Mouse (Mus musculus) cerebellum, adult 2 months (tissue): ENCODE measurements around the gene Slc5a1. TPM values are rescaled to one million over a fixed set of nuclear protein-coding genes. Genes with fewer than 3 reads are reported as not detected.

ENCODE experiments used
- DNase-seq, 2 experiments: peaks; one replicate each; pipeline ENCODE4 v3.0.0; 2021
- H3K27ac ChIP-seq: fragments of 200-500 bp; 2 replicates; pipeline ENCODE4 v1.5.1; 2012; ENCODE audit warnings: low read length, control low read depth, inconsistent platforms; ENCODE audit not compliant: insufficient read depth
- H3K27me3 ChIP-seq: fragments of 200-500 bp; 2 replicates; pipeline ENCODE4 v1.6.1; 2012; ENCODE audit warnings: inconsistent platforms, mild to moderate bottlenecking, low read length, moderate library complexity; ENCODE audit not compliant: control insufficient read depth, insufficient read depth
- H3K4me1 ChIP-seq: fragments of 200-500 bp; 2 replicates; pipeline ENCODE4 v1.6.1; 2011; ENCODE audit warnings: low read length; ENCODE audit not compliant: control insufficient read depth, insufficient read depth
- H3K4me3 ChIP-seq: fragments of 200-500 bp; replicated peaks from 2 replicates; pipeline ENCODE3; 2011; ENCODE audit warnings: mild to moderate bottlenecking, low read depth, low read length, control low read depth; ENCODE audit not compliant: insufficient read depth
- CTCF ChIP-seq: fragments of 200-500 bp; IDR thresholded peaks from 2 replicates; pipeline ENCODE4 v1.5.1; 2011; ENCODE audit warnings: low read depth, mild to moderate bottlenecking, control low read depth, low read length, moderate library complexity, borderline replicate concordance; ENCODE audit not compliant: insufficient read depth
- POLR2A ChIP-seq: fragments of 200-500 bp; IDR thresholded peaks from 2 replicates; pipeline ENCODE4 v1.6.1; 2011; ENCODE audit warnings: low read length, control low read depth, borderline replicate concordance; ENCODE audit not compliant: insufficient read depth
- WGBS: fragments of 180-500 bp; shearing (Covaris S2); methylation state at CpG from one replicate; pipeline ENCODE4 v1.1.7; 2018; 5-methylcytosine and 5-hydroxymethylcytosine counted together
- polyA plus RNA-seq: library from polyadenylated mRNA; depleted of rRNA; stranded (reverse); fragments of >200 nt; gene quantifications from 2 replicates; pipeline ENCODE4 v1.2.3, GENCODE M21; 2012; rRNA removed

Gene Slc5a1
- 4.5 and 5.0 TPM in 2 replicates for polyA plus RNA-seq

GRCm38 (mm10) chr5:33104025-33104481, at the start of gene Slc5a1:
Gene Slc5a1 (plus strand): TSS chr5:33104219.
- 16% methylated on average over 25 of the region's 25 CpGs for WGBS
- Histone ChIP-seq H3K4me3 (no peak within 1 kb of the TSS), H3K27ac (no peak within 1 kb of the TSS), H3K27me3 (no peaks in the 10 kb centered on the region; the same call in 1 of the 2 replicates), H3K4me1 (no peaks in the 10 kb centered on the region; the same call in 1 of the 2 replicates)
- TF ChIP-seq CTCF (no peak), POLR2A (no peak)
- DNase-seq, result no peak

GRCm38 (mm10) chr5:33056126-33056765, 47.8 kb upstream of the Slc5a1 start:
- H3K4me3 ChIP-seq, result no peak overlapping the region
- H3K27me3 ChIP-seq, result no peaks in the 10 kb centered on the region; the same call in 1 of the 2 replicates
- no peaks in the 10 kb centered on the region for H3K4me1 ChIP-seq
- TF ChIP-seq CTCF (no peak), POLR2A (no peak)
- H3K27ac ChIP-seq, result no peak overlapping the region
- no peak for DNase-seq
- 81% methylated on average over 10 of the region's 10 CpGs for WGBS

- H3K27me3 ChIP-seq, result no peaks in the 10 kb centered on the region
- TF ChIP-seq POLR2A (no peak), CTCF (no peak)
Observed at GRCm38 (mm10) chr5:33070071-33070470, 33.9 kb upstream of the Slc5a1 start.

GRCm38 (mm10) chr5:33076490-33077191, 27.4 kb upstream of the Slc5a1 start:
- no peaks in the 10 kb centered on the region for H3K27me3 ChIP-seq
- H3K4me1 ChIP-seq, result no peaks in the 10 kb centered on the region
- no peak for DNase-seq
- no peak overlapping the region for H3K4me3 ChIP-seq
- TF ChIP-seq POLR2A, result no peak
- TF ChIP-seq CTCF, result no peak
- 83% methylated on average over 6 of the region's 6 CpGs for WGBS
- no peak overlapping the region for H3K27ac ChIP-seq

More at GRCm38 (mm10) chr5:33070071-33070470, 33.9 kb upstream of the Slc5a1 start:
- no peak overlapping the region for H3K27ac ChIP-seq
- no peaks in the 10 kb centered on the region for H3K4me1 ChIP-seq
- no peak for DNase-seq
- H3K4me3 ChIP-seq, result no peak overlapping the region

GRCm38 (mm10) chr5:33082896-33083295, 21.1 kb upstream of the Slc5a1 start:
- H3K27ac ChIP-seq, result no peak overlapping the region
- 74% methylated on average over 1 of the region's 1 CpGs for WGBS
- H3K27me3 ChIP-seq, result no peaks in the 10 kb centered on the region
- no peak overlapping the region for H3K4me3 ChIP-seq
- no peak for DNase-seq
- H3K4me1 ChIP-seq, result no peaks in the 10 kb centered on the region; the same call in 1 of the 2 replicates
- TF ChIP-seq CTCF, result no peak
- TF ChIP-seq POLR2A, result no peak

GRCm38 (mm10) chr5:33084599-33084998, 19.4 kb upstream of the Slc5a1 start:
- Histone ChIP-seq H3K27me3 (no peaks in the 10 kb centered on the region), H3K27ac (no peak overlapping the region), H3K4me1 (no peaks in the 10 kb centered on the region; the same call in 1 of the 2 replicates), H3K4me3 (no peak overlapping the region)
- DNase-seq, result no peak
- 88% methylated on average over 5 of the region's 5 CpGs for WGBS
- TF ChIP-seq CTCF, result no peak
- TF ChIP-seq POLR2A, result no peak

GRCm38 (mm10) chr5:33091342-33091741, 12.7 kb upstream of the Slc5a1 start:
- no peak for TF ChIP-seq CTCF
- no peak for TF ChIP-seq POLR2A
- Histone ChIP-seq H3K27ac (no peak overlapping the region), H3K4me3 (no peak overlapping the region), H3K27me3 (no peaks in the 10 kb centered on the region; the same call in 1 of the 2 replicates), H3K4me1 (no peaks in the 10 kb centered on the region)
- 85% methylated on average over 6 of the region's 6 CpGs for WGBS
- no peak for DNase-seq

GRCm38 (mm10) chr5:33095315-33095714, 8.7 kb upstream of the Slc5a1 start:
- H3K27ac ChIP-seq, result no peak overlapping the region
- no peaks in the 10 kb centered on the region for H3K4me1 ChIP-seq
- H3K27me3 ChIP-seq, result no peaks in the 10 kb centered on the region; the same call in 1 of the 2 replicates
- 87% methylated on average over 4 of the region's 4 CpGs for WGBS
- no peak overlapping the region for H3K4me3 ChIP-seq
- TF ChIP-seq POLR2A (no peak), CTCF (no peak)
- no peak for DNase-seq
